Mouse (Mus musculus): ENCODE measurements at regions not wholly inside any gene's neighbourhood (a gene's known extent, or its start where the extent isn't known, plus 50 kb on each side); places are given as distances from the start of the nearest gene placed in this dataset.

DNA sequence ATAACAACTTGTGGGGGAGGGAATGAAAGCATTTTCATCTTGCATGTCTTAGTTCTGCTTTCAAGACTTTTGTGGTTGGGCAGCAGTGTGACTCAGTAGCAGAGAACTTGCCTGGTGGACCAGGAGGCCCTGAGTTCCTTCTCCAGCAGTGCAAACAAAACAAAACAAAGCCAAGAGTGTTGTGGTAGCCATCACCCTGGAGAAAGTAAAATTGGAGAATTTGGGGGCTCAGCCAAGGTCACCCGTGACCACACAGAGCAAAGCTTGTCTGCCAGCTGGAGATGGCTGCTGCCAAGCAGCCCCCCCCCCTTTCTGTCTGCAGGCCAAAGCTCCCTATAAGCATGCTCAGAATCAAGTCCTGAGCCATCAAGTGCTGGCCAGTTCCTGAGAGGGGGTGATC lies 279.2 kb downstream of the Bcor start:
- Histone ChIP-seq H3K4me3 (replicated peaks; ENCODE audit: control insufficient read depth, low read depth, low read length) (no peak overlapping the region), H3K4me1 (ENCODE audit: control insufficient read depth, insufficient read depth, low read length) (no peaks in the 10 kb centered on the region; the same call in 1 of the 2 replicates), H3K27ac (ENCODE audit: control insufficient read depth, insufficient read depth, low read depth, low read length, poor library complexity) (peak overlapping the region; percentile 21; the same call in 1 of the 2 replicates)
- TF ChIP-seq CTCF (IDR thresholded peaks at IDR 0.05; ENCODE audit: control insufficient read depth, insufficient read depth, low read length) (no peak), POLR2A (IDR thresholded peaks at IDR 0.05; ENCODE audit: borderline replicate concordance, control insufficient read depth, low read depth, low read length) (no peak)
- 43% methylated on average over 1 of the region's 1 CpGs for WGBS

- H3K4me3 ChIP-seq (replicated peaks; ENCODE audit: control insufficient read depth, low read depth, low read length) = no peak overlapping the region
- WGBS = 78% methylated on average over 10 of the region's 10 CpGs
- H3K4me1 ChIP-seq (ENCODE audit: control insufficient read depth, insufficient read depth, low read length) = no peaks in the 10 kb centered on the region; the same call in 1 of the 2 replicates
- no peak overlapping the region for H3K27ac ChIP-seq (ENCODE audit: control insufficient read depth, insufficient read depth, low read depth, low read length, poor library complexity)
- no peak for TF ChIP-seq CTCF (IDR thresholded peaks at IDR 0.05; ENCODE audit: control insufficient read depth, insufficient read depth, low read length)
- no peak for TF ChIP-seq POLR2A (IDR thresholded peaks at IDR 0.05; ENCODE audit: borderline replicate concordance, control insufficient read depth, low read depth, low read length)
Observed at GRCm38 (mm10) chrX:11883738-11884716, 276.1 kb downstream of the Bcor start.

DNA sequence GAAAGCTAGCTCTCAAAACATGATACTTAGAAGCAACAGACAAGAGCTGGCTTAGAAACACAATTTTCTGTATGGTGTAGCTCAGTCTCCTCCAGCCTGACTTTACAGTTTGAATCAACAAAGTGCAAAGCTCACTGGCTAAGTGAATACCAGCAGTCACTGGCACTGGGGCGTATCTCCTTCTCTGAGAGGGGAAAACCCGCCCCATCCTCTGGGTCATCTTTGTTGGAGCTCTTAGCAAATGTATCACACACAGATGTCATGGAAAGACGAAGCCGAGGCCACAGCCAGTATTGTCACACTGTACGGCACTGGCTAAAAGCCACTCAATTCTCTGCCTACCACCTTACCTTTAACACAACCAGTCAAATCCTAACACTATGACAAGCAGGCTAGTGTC lies 267.8 kb downstream of the Bcor start:
- 71% methylated on average over 5 of the region's 5 CpGs for WGBS
- no peak for TF ChIP-seq POLR2A (IDR thresholded peaks at IDR 0.05; ENCODE audit: borderline replicate concordance, control insufficient read depth, low read depth, low read length)
- TF ChIP-seq CTCF (IDR thresholded peaks at IDR 0.05; ENCODE audit: control insufficient read depth, insufficient read depth, low read length) = no peak
- Histone ChIP-seq H3K4me3 (replicated peaks; ENCODE audit: control insufficient read depth, low read depth, low read length) (no peak overlapping the region), H3K4me1 (ENCODE audit: control insufficient read depth, insufficient read depth, low read length) (no peaks in the 10 kb centered on the region; the same call in 1 of the 2 replicates), H3K27ac (ENCODE audit: control insufficient read depth, insufficient read depth, low read depth, low read length, poor library complexity) (no peak overlapping the region; the same call in 1 of the 2 replicates)

DNA sequence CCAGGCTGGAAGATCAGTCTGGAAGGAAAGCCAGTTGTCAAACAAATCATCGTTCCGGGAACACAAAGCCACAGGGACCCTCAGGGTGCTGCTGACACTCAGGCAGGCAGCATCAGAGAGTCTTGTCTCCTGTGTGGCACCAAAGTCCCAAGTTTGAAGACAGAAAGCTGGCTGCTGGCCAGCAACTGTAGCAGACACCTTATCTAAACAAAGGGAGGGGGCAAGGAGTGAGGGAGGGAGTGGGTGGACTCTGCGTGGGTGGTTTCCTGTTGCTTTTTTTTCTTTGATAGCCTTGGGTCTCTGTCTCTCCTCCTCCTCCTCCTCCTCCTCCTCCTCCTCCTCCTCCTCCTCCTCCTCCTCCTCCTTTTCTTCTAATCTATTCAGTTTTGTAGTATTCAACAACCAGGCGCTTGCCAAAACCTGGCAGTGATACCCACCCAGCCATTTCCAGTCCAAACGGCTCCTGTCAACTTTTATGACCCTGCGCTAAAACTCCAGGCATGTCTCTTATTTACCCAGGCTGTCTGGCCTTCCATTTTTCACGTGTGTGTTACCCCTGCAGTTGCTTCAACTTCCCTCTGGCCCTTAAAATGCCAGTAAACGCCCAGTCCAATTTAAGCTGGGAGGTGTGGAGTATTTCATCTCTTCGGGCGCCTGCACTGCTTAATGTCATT lies 266.4 kb downstream of the Bcor start:
- TF ChIP-seq CTCF (IDR thresholded peaks at IDR 0.05; ENCODE audit: control insufficient read depth, insufficient read depth, low read length) = no peak
- no peak for TF ChIP-seq POLR2A (IDR thresholded peaks at IDR 0.05; ENCODE audit: borderline replicate concordance, control insufficient read depth, low read depth, low read length)
- no peaks in the 10 kb centered on the region; the same call in 1 of the 2 replicates for H3K4me1 ChIP-seq (ENCODE audit: control insufficient read depth, insufficient read depth, low read length)
- H3K27ac ChIP-seq (ENCODE audit: control insufficient read depth, insufficient read depth, low read depth, low read length, poor library complexity) = no peak overlapping the region
- 42% methylated on average over 10 of the region's 10 CpGs for WGBS
- H3K4me3 ChIP-seq (replicated peaks; ENCODE audit: control insufficient read depth, low read depth, low read length) = no peak overlapping the region

DNA sequence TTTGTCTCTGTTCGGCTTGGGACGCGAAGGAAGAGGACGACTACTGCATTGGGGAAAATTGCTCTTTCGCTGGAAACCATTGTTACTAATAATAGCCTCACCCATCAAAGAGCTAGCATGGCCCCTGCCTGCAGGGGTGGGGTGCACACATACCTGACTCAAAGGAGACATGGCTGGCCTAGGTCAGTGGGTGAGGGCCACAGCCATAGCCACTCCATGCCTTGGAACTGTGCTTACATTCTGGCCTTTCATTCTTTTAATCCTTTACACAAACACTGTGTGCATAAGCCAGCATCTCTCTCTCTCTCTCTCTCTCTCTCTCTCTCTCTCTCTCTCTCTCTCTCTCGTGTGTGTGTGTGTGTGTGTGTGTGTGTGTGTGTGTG lies 265.9 kb downstream of the Bcor start:
- Histone ChIP-seq H3K4me1 (ENCODE audit: control insufficient read depth, insufficient read depth, low read length) (no peaks in the 10 kb centered on the region; the same call in 1 of the 2 replicates), H3K27ac (ENCODE audit: control insufficient read depth, insufficient read depth, low read depth, low read length, poor library complexity) (no peak overlapping the region), H3K4me3 (replicated peaks; ENCODE audit: control insufficient read depth, low read depth, low read length) (no peak overlapping the region)
- no peak for TF ChIP-seq CTCF (IDR thresholded peaks at IDR 0.05; ENCODE audit: control insufficient read depth, insufficient read depth, low read length)
- no peak for TF ChIP-seq POLR2A (IDR thresholded peaks at IDR 0.05; ENCODE audit: borderline replicate concordance, control insufficient read depth, low read depth, low read length)
- WGBS = 71% methylated on average over 6 of the region's 6 CpGs

GRCm38 (mm10) chrX:11895396-11895795 lies 264.8 kb downstream of the Bcor start:
- Histone ChIP-seq H3K4me3 (replicated peaks; ENCODE audit: control insufficient read depth, low read depth, low read length) (no peak overlapping the region), H3K27ac (ENCODE audit: control insufficient read depth, insufficient read depth, low read depth, low read length, poor library complexity) (no peak overlapping the region), H3K4me1 (ENCODE audit: control insufficient read depth, insufficient read depth, low read length) (no peaks in the 10 kb centered on the region; the same call in 1 of the 2 replicates)
- WGBS = 80% methylated on average over 5 of the region's 5 CpGs
- TF ChIP-seq CTCF (IDR thresholded peaks at IDR 0.05; ENCODE audit: control insufficient read depth, insufficient read depth, low read length) (no peak), POLR2A (IDR thresholded peaks at IDR 0.05; ENCODE audit: borderline replicate concordance, control insufficient read depth, low read depth, low read length) (no peak)

DNA sequence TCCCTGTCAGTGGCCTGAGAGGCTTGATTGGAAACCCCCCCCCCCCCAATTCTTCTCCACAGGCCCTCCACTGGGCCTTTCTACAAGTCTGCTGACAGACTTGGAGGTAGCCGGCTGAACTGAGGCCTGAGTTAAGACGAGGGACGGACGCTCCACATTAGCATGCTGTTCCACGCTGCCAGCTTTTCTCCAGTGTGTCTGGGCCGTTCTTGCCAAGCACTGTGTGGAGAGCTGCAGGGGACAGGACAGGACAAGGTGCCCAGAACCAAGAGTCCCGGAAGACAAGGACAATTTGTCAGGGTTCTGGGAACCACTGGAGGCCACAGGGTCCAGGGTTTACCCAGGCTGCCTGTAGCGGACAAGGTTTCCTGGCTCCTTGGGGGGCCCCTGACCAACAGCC lies 261.9 kb downstream of the Bcor start:
- H3K4me3 ChIP-seq (replicated peaks; ENCODE audit: control insufficient read depth, low read depth, low read length) = no peak overlapping the region
- no peak overlapping the region for H3K27ac ChIP-seq (ENCODE audit: control insufficient read depth, insufficient read depth, low read depth, low read length, poor library complexity)
- no peak for TF ChIP-seq CTCF (IDR thresholded peaks at IDR 0.05; ENCODE audit: control insufficient read depth, insufficient read depth, low read length)
- TF ChIP-seq POLR2A (IDR thresholded peaks at IDR 0.05; ENCODE audit: borderline replicate concordance, control insufficient read depth, low read depth, low read length) = no peak
- WGBS = 84% methylated on average over 8 of the region's 8 CpGs
- no peaks in the 10 kb centered on the region for H3K4me1 ChIP-seq (ENCODE audit: control insufficient read depth, insufficient read depth, low read length)

- Histone ChIP-seq H3K4me3 (replicated peaks; ENCODE audit: control insufficient read depth, low read depth, low read length) (no peak overlapping the region), H3K4me1 (ENCODE audit: control insufficient read depth, insufficient read depth, low read length) (no peaks in the 10 kb centered on the region), H3K27ac (ENCODE audit: control insufficient read depth, insufficient read depth, low read depth, low read length, poor library complexity) (no peak overlapping the region)
- WGBS = 67% methylated on average over 6 of the region's 6 CpGs
- TF ChIP-seq POLR2A (IDR thresholded peaks at IDR 0.05; ENCODE audit: borderline replicate concordance, control insufficient read depth, low read depth, low read length) (no peak), CTCF (IDR thresholded peaks at IDR 0.05; ENCODE audit: control insufficient read depth, insufficient read depth, low read length) (no peak)
Observed at GRCm38 (mm10) chrX:11899051-11899450, 261.1 kb downstream of the Bcor start.
